Mouse (Mus musculus) lung, postnatal 0 days (tissue): Measurements from ENCODE around the gene Zscan29. TPM values are rescaled to one million over a fixed set of nuclear protein-coding genes. Genes with fewer than 3 reads are reported as not detected.

Experiments
- ATAC-seq: fragments of 200-750 bp; cut with Nextera tagmentation; 2 replicates; pipeline ENCODE4 v1.8.0; 2017; ENCODE audit warnings: moderate library complexity
- DNase-seq: peaks from one replicate; pipeline ENCODE4 v3.0.0-alpha.2; 2016; ENCODE audit warnings: low spot score
- H3K27ac ChIP-seq: fragments of 300-500 bp; sonication (generic); 2 replicates; pipeline ENCODE4 v1.5.1; 2014; ENCODE audit warnings: antibody characterized with exemption, mild to moderate bottlenecking, low read length, mixed read lengths
- H3K27me3 ChIP-seq: fragments of 300-500 bp; sonication (generic); replicated peaks from 2 replicates; pipeline ENCODE4 v1.6.1; 2014; ENCODE audit warnings: low read length, mixed read lengths; ENCODE audit not compliant: insufficient read depth
- H3K36me3 ChIP-seq: fragments of 300-500 bp; sonication (generic); 2 replicates; pipeline ENCODE4 v1.6.1; 2014; ENCODE audit warnings: low read length, mixed read lengths; ENCODE audit not compliant: insufficient read depth
- H3K4me1 ChIP-seq: fragments of 300-500 bp; sonication (generic); 2 replicates; pipeline ENCODE4 v1.6.1; 2014; ENCODE audit warnings: antibody characterized with exemption, low read depth, low read length, mixed read lengths; ENCODE audit not compliant: insufficient read depth
- H3K4me2 ChIP-seq: fragments of 300-500 bp; sonication (generic); replicated peaks from 2 replicates; pipeline ENCODE4 v1.6.1; 2014; ENCODE audit warnings: low read depth, mild to moderate bottlenecking, low read length, moderate library complexity, mixed read lengths
- H3K4me3 ChIP-seq: fragments of 300-500 bp; sonication (generic); 2 replicates; pipeline ENCODE4 v1.5.1; 2014; ENCODE audit warnings: low read depth, low read length
- H3K9ac ChIP-seq: fragments of 300-500 bp; sonication (generic); replicated peaks from 2 replicates; pipeline ENCODE4 v1.6.1; 2014; ENCODE audit warnings: low read depth, mild to moderate bottlenecking
- H3K9me3 ChIP-seq: fragments of 300-500 bp; sonication (generic); 2 replicates; pipeline ENCODE4 v1.6.1; 2016; ENCODE audit warnings: low read length, mixed read lengths
- CTCF ChIP-seq: IDR thresholded peaks from 2 replicates; pipeline ENCODE4 v1.5.1; 2016; ENCODE audit warnings: antibody characterized with exemption, mild to moderate bottlenecking
- EP300 ChIP-seq: IDR thresholded peaks from 2 replicates; pipeline ENCODE4 v1.6.1; 2016; ENCODE audit warnings: antibody characterized with exemption, mild to moderate bottlenecking, control low read depth
- WGBS: fragments of 180-500 bp; shearing (Covaris S2); extraction: QIAGEN DNeasy Blood & Tissue Kit; methylation state at CpG from one replicate; pipeline ENCODE4 v1.1.7; 2014; 5-methylcytosine and 5-hydroxymethylcytosine counted together
- polyA plus RNA-seq: library from polyadenylated mRNA; unstranded; fragments of >200 nt; fragmentation: Nextera tagmentation; extraction: Ambion mirVana; gene quantifications from 2 replicates; pipeline ENCODE4 v1.2.1, GENCODE M21; 2015

The Zscan29 gene
- 7.8 and 8.6 TPM in 2 replicates for polyA plus RNA-seq

DNA sequence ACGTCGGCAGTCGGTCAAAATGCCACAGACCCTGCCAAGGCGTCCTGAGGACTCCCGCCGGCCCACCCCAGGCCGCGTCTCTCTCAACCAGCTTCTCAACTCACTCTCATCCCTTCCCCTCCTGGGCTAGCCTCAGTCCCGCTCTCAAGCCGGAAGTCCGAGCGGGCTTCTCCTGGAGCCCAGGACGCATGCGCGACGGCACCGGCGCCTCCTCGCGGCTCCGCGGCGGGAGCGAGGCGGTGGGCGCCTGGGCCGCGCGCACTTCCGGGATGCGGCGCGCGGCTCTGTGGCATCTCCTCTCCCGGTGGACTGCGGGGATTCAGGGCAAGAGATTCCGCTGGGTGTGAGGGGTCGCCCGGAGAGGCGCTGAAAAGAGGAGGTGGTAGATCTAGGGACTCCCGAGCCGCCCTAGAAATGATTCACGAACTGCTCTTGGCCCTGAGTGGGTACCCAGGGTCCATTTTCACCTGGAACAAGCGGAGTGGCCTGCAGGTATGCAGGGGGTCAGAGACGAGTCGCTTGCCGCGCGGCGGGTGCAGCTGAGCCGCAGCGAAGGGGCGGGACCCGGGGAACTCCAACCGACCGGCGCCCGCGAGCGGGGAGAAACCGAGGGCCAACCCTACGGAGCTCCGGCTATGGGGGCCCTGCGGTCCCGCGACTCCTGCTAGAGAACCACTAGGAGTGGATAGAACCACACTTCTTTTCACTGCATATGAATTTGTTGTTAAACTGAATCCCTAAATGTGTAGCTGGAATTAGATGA lies at the start of gene Zscan29:
Gene Zscan29, minus strand, starts transcription at position 146 of the 763 bp plus-strand sequence.
- Histone ChIP-seq H3K27me3 (no peaks in the 10 kb centered on the region), H3K4me2 (peak within 1 kb of the TSS; percentile 86), H3K9me3 (no peaks in the 10 kb centered on the region), H3K4me3 (peak within 1 kb of the TSS; percentile 89), H3K36me3 (peaks cover 5% of the 10 kb centered on the region; the same call in 1 of the 2 replicates), H3K27ac (peak within 1 kb of the TSS; percentile 91), H3K9ac (peak within 1 kb of the TSS; percentile 71), H3K4me1 (peaks cover 10% of the 10 kb centered on the region)
- DNase-seq: peak; percentile 97
- peak; percentile 51 for TF ChIP-seq CTCF
- no peak for TF ChIP-seq EP300
- ATAC-seq: peak; percentile 97
- WGBS: under 1% methylated on average over 54 of the region's 66 CpGs

- no peaks in the 10 kb centered on the region for H3K4me1 ChIP-seq
- no peaks in the 10 kb centered on the region for H3K27me3 ChIP-seq
- TF ChIP-seq CTCF: no peak
- no peak for TF ChIP-seq EP300
- DNase-seq: no peak
- ATAC-seq: no peak
- H3K4me3 ChIP-seq: no peak overlapping the region
- H3K4me2 ChIP-seq: no peak overlapping the region
- no peak overlapping the region for H3K27ac ChIP-seq
- H3K36me3 ChIP-seq: peaks cover 21% of the 10 kb centered on the region; the same call in 1 of the 2 replicates
- H3K9ac ChIP-seq: no peak overlapping the region
- H3K9me3 ChIP-seq: no peaks in the 10 kb centered on the region
These were observed 49.1 kb upstream of the Zscan29 start for GRCm38 (mm10) chr2:121219994-121220393.

DNA sequence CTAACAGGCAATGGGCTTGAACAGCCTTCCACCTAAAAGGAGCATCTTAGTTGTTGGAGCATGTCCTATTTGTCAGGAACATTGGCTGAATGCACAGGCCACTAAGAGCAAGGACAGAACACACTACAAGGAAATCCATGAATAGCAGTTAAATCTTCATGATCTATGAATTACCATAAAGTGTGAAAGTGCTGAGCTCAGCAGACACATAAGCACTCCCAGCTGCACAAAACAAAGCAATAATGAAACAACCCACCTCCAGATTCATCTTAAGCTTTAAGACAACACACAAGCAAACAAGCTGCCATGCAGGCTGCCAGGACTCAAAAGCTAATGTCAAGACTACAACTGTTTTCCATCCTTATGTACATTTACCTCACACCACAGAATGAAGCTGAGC lies 48.3 kb upstream of the Zscan29 start:
- no peaks in the 10 kb centered on the region for H3K27me3 ChIP-seq
- no peak overlapping the region for H3K27ac ChIP-seq
- no peak overlapping the region for H3K4me2 ChIP-seq
- peaks cover 23% of the 10 kb centered on the region; the same call in 1 of the 2 replicates for H3K36me3 ChIP-seq
- no peak overlapping the region for H3K4me3 ChIP-seq
- TF ChIP-seq EP300 (no peak), CTCF (no peak)
- ATAC-seq (no peak), DNase-seq (no peak)
- H3K4me1 ChIP-seq: no peaks in the 10 kb centered on the region
- no peak overlapping the region for H3K9ac ChIP-seq
- no peaks in the 10 kb centered on the region for H3K9me3 ChIP-seq

DNA sequence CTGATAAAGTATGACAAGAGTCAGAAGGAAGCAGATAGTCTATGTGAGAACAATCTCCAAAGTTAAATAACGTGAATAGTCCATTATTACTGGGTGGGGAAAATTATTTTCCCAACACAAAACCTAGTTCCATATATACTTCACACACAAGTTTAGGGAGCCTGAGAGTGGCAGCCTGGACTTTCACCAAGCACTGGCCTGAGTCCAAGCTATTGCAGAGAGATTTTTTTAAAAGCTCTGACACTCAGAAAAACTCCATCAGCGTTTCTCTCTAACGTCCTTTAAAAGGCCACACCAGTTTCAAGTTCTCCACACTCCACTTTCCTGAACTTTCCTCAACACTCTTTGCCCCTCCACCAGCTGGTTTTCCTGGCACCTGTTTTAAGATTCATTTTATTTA lies 43.6 kb upstream of the Zscan29 start:
- no peak overlapping the region for H3K27ac ChIP-seq
- DNase-seq: no peak
- no peak overlapping the region for H3K4me3 ChIP-seq
- no peaks in the 10 kb centered on the region for H3K9me3 ChIP-seq
- no peaks in the 10 kb centered on the region for H3K27me3 ChIP-seq
- H3K4me2 ChIP-seq: no peak overlapping the region
- ATAC-seq: no peak
- H3K4me1 ChIP-seq: no peaks in the 10 kb centered on the region
- H3K36me3 ChIP-seq: peaks cover 16% of the 10 kb centered on the region; the same call in 1 of the 2 replicates
- 53% methylated on average over 3 of the region's 3 CpGs for WGBS
- no peak overlapping the region for H3K9ac ChIP-seq
- TF ChIP-seq EP300 (no peak), CTCF (no peak)

DNA sequence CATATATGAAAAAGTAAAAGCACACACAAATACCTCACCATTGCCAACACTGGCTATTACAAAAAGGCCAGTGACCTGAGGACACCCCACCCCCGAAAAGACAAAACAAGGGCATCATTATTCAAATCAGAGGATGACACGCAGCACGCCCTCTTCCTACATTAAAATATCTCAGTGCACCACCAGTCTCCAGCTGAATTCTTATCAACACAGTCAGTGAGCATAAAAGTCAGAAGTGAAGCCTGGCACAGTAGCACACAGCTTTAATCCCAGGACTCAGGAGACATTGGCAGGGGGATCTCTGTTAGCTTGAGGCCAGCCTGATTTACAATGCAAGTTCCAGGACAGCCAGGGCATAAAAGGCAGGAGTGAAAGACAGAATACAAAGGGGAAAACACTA lies 35.6 kb upstream of the Zscan29 start:
- Histone ChIP-seq H3K9me3 (no peaks in the 10 kb centered on the region), H3K27ac (no peak overlapping the region)

GRCm38 (mm10) chr2:121204276-121204675 lies 33.4 kb upstream of the Zscan29 start:
- H3K36me3 ChIP-seq: peaks cover 31% of the 10 kb centered on the region
- ATAC-seq (no peak), DNase-seq (no peak)
- H3K27ac ChIP-seq: no peak overlapping the region
- no peak overlapping the region for H3K4me3 ChIP-seq
- no peaks in the 10 kb centered on the region for H3K27me3 ChIP-seq
- no peaks in the 10 kb centered on the region for H3K9me3 ChIP-seq
- no peak for TF ChIP-seq EP300
- no peaks in the 10 kb centered on the region for H3K4me1 ChIP-seq
- no peak overlapping the region for H3K9ac ChIP-seq
- H3K4me2 ChIP-seq: no peak overlapping the region
- WGBS: 93% methylated on average over 17 of the region's 17 CpGs

More for the DNA sequence above, 35.6 kb upstream of the Zscan29 start:
- TF ChIP-seq EP300 (no peak), CTCF (no peak)
- H3K4me2 ChIP-seq: no peak overlapping the region
- WGBS: 93% methylated on average over 3 of the region's 3 CpGs
- no peaks in the 10 kb centered on the region for H3K4me1 ChIP-seq
- no peaks in the 10 kb centered on the region for H3K27me3 ChIP-seq
- peaks cover 34% of the 10 kb centered on the region for H3K36me3 ChIP-seq
- no peak for ATAC-seq
- H3K9ac ChIP-seq: no peak overlapping the region
- no peak overlapping the region for H3K4me3 ChIP-seq
- DNase-seq: no peak
